Mouse (Mus musculus) C2C12 (cell line): ENCODE data around the gene Nav2.

ENCODE experiments used
- CTCF ChIP-seq: IDR thresholded peaks from one replicate; pipeline ENCODE4 v1.5.1; 2011; ENCODE audit not compliant: control insufficient read depth, insufficient read depth, insufficient read length
- USF1 ChIP-seq: IDR thresholded peaks from one replicate; pipeline ENCODE4 v1.6.1; 2011; ENCODE audit warnings: low read depth, mild to moderate bottlenecking, control low read depth, moderate library complexity

DNA sequence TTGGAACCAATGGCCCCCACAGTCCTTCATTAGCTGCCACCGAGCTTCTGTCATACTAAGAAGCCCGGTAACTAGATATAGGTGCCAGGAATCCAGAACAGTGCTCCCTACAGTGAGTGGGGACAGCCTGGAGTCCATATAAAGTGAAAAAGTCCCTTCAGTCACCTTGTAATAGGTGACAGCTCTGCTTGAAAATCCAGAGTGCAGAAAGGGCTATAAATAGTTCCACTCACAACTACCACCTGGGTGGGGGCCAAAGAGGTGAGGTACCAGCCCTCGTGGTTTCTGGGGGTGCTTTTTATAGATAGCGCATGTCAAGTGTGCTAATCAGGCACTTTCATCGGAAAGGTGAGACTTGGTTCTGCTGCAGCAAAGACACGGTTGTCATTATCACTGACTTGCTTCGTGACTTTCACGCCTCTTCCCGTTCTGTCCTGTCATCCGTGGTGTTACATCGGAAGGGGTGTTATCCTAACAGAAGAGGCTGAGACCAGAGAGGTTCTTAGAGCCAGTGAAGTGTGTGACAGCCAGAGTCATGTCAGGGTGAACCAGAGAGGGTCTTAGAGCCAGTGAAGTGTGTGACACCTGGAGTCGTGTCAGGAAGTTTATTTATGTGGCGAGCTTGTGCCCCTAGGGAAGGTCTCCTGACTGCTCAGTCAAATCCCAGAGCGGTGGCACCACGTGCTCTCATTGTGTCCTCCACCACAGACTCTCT is 179.8 kb downstream of the Nav2 start:
- no peak for TF ChIP-seq USF1
- TF ChIP-seq CTCF = no peak
